Mouse (Mus musculus): ENCODE measurements at regions not wholly inside any gene's neighbourhood (a gene's known extent, or its start where the extent isn't known, plus 50 kb on each side); places are given as distances from the start of the nearest gene placed in this dataset.
A peak's percentile ranks its signal among the peaks of the same experiment; 100 is the strongest.

DNA sequence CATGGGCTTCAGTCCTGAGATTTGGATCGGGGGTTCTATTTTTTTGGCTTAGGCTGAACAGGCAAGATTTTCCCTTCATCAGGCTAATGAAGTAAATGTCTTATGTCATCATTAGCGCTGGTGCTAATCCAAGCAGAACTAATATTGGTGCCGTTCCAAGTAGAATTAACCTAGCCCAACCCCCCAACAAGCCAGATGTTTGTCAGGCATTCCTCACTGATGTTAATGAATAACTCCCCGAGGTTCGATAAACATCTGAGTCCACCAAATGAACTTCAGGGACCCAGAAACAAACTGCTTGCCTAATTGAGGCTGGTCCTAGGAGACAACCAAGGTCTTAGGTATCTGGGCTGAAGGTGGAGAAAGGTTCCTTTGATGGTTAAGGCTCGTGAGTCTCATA, 180.9 kb downstream of the Gm45692 start:
- 0 out of 2 replicates have a peak, but pooled peaks have one; percentile 36 for ATAC-seq
- 29% methylated on average over 6 of the region's 6 CpGs for WGBS
- no peak overlapping the region for H3K9ac ChIP-seq

DNA sequence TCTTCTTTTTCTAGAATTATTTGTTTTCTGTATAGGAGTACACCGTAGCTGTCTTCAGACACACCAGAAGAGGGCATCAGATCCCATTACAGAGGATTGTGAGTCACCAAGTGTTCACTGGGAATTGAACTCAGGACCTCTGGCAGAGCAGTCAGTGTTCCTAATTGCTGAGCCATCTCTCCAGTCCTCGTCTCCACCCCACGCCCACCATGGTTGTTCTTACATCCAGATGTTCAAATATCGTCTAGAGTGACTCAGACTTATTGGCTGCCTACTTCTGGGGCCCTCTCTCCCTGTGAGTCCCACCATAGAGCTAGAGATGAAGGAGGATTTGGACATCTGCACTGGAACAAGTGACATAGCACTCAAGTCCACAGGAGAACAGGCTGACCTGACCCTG, 182.6 kb downstream of the Gm45692 start:
- H3K27me3 ChIP-seq (replicated peaks) = no peaks in the 10 kb centered on the region
- no peaks in the 10 kb centered on the region for H3K9me3 ChIP-seq
- H3K9ac ChIP-seq = no peak overlapping the region
- no peaks in the 10 kb centered on the region for H3K36me3 ChIP-seq
- H3K4me1 ChIP-seq (replicated peaks) = 0 out of 2 replicates have a peak, but pooled peaks cover 2% of the 10 kb centered on the region
- H3K27ac ChIP-seq = no peak overlapping the region
- ATAC-seq = no peak
- no peak overlapping the region for H3K4me2 ChIP-seq (replicated peaks)
- H3K4me3 ChIP-seq (replicated peaks) = no peak overlapping the region
- WGBS = 85% methylated on average over 4 of the region's 4 CpGs

More for the DNA sequence above, 180.9 kb downstream of the Gm45692 start:
- Histone ChIP-seq H3K4me2 (replicated peaks) (no peak overlapping the region), H3K4me1 (replicated peaks) (0 out of 2 replicates have a peak, but pooled peaks cover 2% of the 10 kb centered on the region), H3K4me3 (replicated peaks) (no peak overlapping the region), H3K9me3 (no peaks in the 10 kb centered on the region), H3K36me3 (no peaks in the 10 kb centered on the region), H3K27me3 (replicated peaks) (no peaks in the 10 kb centered on the region), H3K27ac (no peak overlapping the region)

DNA sequence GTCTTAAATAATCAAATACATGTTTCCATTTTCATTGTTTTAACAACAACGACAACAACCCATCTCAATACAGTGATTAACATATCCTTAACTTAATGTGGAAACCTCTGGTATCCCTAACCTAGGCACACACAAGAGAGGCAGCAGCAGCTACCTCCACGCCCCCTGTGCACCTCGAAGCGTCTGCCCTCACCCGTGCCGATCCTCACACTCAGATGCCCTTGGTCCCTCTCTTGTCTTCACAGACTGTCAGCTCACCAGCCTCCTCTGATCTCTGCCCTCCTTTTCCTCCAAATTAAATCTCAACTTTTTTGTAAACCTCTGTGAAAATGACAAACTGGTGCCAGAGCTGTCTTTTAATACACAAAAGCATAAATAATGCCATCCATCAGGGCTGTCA, 185.2 kb downstream of the Gm45692 start:
- Histone ChIP-seq H3K4me3 (replicated peaks) (no peak overlapping the region), H3K36me3 (no peaks in the 10 kb centered on the region), H3K4me1 (replicated peaks) (peaks cover 12% of the 10 kb centered on the region), H3K4me2 (replicated peaks) (no peak overlapping the region), H3K27me3 (replicated peaks) (no peaks in the 10 kb centered on the region), H3K9me3 (no peaks in the 10 kb centered on the region), H3K27ac (no peak overlapping the region), H3K9ac (no peak overlapping the region)
- no peak for ATAC-seq
- WGBS = 61% methylated on average over 6 of the region's 6 CpGs

DNA sequence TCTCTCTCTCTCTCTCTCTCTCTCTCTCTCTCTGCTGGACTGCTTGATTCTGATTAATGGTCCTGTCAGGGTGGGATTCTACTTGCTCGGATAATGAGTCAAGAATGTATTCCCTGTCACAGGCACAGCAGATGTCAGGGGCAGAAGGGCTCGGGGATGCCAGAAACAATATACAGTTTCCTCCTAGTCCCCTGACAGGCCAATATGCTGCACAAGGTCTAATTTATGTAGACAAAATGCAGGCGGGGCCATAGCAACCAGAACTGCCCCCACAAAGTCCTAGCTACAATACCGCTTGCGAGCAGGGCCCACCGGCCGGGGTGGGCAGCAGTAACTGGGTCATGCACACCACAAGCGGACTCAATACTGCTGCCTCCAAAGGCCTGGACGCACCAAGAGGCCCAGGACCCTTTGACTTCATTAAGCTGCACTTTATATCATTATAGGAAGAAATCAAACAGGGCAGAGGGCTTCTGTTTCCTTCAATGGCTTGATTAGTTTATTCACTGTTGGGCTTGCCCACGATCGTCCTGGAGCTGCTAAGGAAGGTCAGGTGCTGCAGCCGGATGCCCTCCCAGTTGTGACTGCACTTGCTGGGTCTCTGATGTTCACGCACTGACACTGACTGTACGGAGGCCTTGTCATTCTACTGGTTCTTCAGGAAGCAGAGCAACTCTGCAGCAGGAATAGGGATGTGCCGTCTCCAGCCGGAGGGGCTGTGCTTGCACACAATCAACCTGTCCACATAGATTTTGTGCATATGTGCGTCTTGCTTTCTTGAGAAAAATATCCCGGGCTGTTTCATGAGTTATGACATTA, 185.9 kb downstream of the Gm45692 start:
- Histone ChIP-seq H3K9ac (no peak overlapping the region), H3K36me3 (no peaks in the 10 kb centered on the region), H3K9me3 (no peaks in the 10 kb centered on the region), H3K27me3 (replicated peaks) (no peaks in the 10 kb centered on the region), H3K4me2 (replicated peaks) (no peak overlapping the region), H3K4me1 (replicated peaks) (peaks cover 12% of the 10 kb centered on the region), H3K27ac (no peak overlapping the region), H3K4me3 (replicated peaks) (no peak overlapping the region)
- WGBS = 55% methylated on average over 18 of the region's 18 CpGs
- no peak for ATAC-seq

DNA sequence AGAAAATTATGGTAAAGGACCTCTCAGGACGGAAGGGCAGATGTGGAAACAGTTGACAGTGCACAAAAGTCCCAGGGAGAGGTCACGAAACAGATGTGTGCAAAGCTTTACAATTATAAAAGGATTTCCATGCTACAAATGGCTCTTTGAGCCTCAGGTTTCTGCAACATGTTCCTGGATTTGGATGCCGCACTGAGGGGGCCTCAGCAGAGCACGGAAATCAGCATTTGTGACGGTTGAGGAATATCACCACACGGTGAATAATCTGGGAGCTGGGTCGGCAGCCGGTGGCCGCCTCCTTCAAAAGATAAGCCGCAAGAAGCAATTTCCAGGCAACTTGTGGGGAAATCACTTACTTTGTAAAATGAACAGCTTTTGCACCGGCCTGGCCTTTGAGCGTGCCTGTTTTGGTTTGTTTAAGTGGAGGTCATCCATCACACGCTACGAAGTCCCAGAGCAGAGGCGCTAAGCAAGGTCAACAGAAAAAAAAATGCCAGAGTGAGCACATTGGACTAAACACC, 188.8 kb downstream of the Gm45692 start:
- no peaks in the 10 kb centered on the region for H3K9me3 ChIP-seq
- no peak for ATAC-seq
- whole genome bisulfite sequencing = 12% methylated on average over 15 of the region's 15 CpGs
- H3K4me1 ChIP-seq (replicated peaks) = peaks cover 12% of the 10 kb centered on the region
- no peak overlapping the region for H3K9ac ChIP-seq
- no peaks in the 10 kb centered on the region for H3K27me3 ChIP-seq (replicated peaks)
- no peak overlapping the region for H3K27ac ChIP-seq
- H3K36me3 ChIP-seq = no peaks in the 10 kb centered on the region
- H3K4me3 ChIP-seq (replicated peaks) = no peak overlapping the region
- H3K4me2 ChIP-seq (replicated peaks) = peak overlapping the region; percentile 31; the same call in 1 of the 2 replicates

DNA sequence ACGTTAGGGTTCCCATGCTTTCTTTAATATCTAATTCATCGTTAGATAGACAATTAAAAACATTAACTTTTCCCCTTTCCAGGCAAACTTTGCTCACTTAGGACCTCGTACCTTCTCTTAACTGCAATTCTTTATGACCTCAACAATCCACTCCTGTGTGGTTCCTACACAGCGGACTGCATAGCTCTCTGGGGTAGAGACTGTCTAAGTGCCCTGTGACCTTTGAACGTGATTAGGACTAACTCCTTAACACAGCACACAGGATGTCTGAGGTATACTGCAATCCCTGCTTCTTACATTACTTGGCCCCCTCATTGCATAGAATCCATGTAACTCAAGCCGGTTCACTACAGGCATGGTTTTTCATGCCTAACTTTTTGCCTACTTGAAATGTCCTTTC, 190.4 kb downstream of the Gm45692 start:
- Histone ChIP-seq H3K36me3 (no peaks in the 10 kb centered on the region), H3K27me3 (replicated peaks) (no peaks in the 10 kb centered on the region), H3K9me3 (no peaks in the 10 kb centered on the region), H3K9ac (no peak overlapping the region), H3K4me3 (replicated peaks) (no peak overlapping the region), H3K4me1 (replicated peaks) (peaks cover 12% of the 10 kb centered on the region), H3K4me2 (replicated peaks) (no peak overlapping the region), H3K27ac (no peak overlapping the region)
- 69% methylated on average over 6 of the region's 6 CpGs for WGBS
- ATAC-seq = peak; percentile 87

DNA sequence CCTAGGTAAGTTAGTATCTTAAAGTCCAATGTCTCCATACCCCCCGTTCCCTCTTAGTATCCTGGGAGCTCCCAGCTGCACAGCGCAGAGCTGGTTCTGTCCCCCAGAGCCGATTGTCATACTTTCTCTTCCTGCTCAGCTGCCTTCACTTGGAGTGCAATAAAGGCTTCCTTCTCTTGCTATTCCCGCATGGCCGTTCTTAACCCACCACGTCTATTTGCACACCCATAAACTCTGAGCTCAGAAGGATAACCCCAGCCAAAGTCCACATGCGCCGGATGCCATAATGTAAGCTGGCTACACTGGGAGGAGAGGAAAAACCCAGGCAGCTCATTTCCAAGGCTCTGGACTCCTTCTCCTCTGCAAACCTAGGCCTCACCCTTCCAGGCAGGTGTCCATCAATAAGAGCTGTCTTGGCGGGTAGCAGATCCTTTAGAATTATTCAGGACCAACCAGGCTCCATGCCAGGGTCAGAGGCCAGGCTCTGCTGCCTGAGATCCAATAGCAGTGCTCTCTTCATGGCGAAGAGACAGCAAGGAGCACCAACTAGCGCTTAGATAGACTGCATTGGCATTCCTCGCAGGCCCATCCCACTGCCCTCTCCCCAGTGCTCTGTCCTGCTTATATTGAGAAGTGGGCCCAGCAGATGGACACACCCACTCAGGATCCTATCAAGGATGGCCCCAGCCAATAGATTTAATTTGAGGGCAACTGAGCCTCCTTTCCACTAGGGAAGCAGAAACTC, 204.4 kb downstream of the Gm45692 start:
- ATAC-seq = peak; percentile 95
- Histone ChIP-seq H3K4me1 (replicated peaks) (no peaks in the 10 kb centered on the region), H3K4me2 (replicated peaks) (no peak overlapping the region), H3K27me3 (replicated peaks) (no peaks in the 10 kb centered on the region), H3K4me3 (replicated peaks) (no peak overlapping the region), H3K9ac (no peak overlapping the region), H3K9me3 (no peaks in the 10 kb centered on the region), H3K36me3 (no peaks in the 10 kb centered on the region), H3K27ac (peak overlapping the region; percentile 39; the same call in 1 of the 2 replicates)
- WGBS = 67% methylated on average over 12 of the region's 12 CpGs

DNA sequence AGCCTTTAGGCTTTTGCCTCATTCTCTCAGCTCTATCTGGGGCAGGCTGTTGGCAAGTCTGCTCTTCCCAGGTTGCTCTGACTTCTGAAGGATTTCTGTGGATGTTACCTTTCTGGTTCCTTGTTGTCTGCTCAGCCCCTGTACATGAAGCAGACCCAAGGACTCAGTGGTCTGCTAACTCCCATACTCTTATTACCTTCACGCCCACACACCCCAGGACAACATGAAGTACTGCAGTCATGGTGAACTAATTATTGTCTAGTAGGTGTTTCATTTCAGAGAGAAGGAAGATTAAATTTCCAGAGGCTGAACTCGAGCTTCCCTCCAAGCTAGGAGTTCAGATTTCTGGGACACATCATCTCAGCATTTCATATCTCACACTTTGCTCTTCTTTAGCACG, 205.3 kb downstream of the Gm45692 start:
- no peak overlapping the region for H3K4me3 ChIP-seq (replicated peaks)
- H3K9ac ChIP-seq = no peak overlapping the region
- H3K27me3 ChIP-seq (replicated peaks) = no peaks in the 10 kb centered on the region
- ATAC-seq = no peak
- 82% methylated on average over 3 of the region's 3 CpGs for WGBS
- no peaks in the 10 kb centered on the region for H3K4me1 ChIP-seq (replicated peaks)
- no peaks in the 10 kb centered on the region for H3K9me3 ChIP-seq
- H3K4me2 ChIP-seq (replicated peaks) = no peak overlapping the region
- no peaks in the 10 kb centered on the region for H3K36me3 ChIP-seq
- H3K27ac ChIP-seq = no peak overlapping the region

DNA sequence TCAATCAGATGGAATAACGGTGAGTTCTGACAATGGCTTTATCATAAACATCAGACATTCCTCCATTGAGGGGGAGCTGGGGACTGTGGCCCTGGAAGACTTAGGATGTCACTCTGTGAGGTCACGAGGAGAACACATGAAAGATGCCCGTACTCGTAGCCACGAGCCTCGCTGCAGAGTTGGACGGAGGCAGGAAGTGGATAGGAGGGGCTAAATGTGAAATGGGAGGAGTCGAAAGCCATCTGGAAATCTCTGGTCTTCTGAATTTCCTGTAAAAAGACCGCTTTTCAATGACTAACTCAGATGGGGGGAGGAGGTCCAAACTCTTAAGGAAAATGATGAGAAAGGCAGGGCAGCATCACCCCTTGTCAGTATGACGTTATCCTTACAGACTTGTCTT, 210.5 kb downstream of the Gm45692 start:
- H3K4me1 ChIP-seq (replicated peaks) = no peaks in the 10 kb centered on the region
- no peak overlapping the region for H3K27ac ChIP-seq
- 0 out of 2 replicates have a peak overlapping the region, but pooled peaks have one; percentile 7 for H3K4me3 ChIP-seq (replicated peaks)
- no peaks in the 10 kb centered on the region for H3K36me3 ChIP-seq
- H3K9ac ChIP-seq = no peak overlapping the region
- ATAC-seq = no peak
- H3K27me3 ChIP-seq (replicated peaks) = no peaks in the 10 kb centered on the region
- H3K9me3 ChIP-seq = no peaks in the 10 kb centered on the region
- 54% methylated on average over 10 of the region's 10 CpGs for WGBS
- H3K4me2 ChIP-seq (replicated peaks) = peak overlapping the region; percentile 45

DNA sequence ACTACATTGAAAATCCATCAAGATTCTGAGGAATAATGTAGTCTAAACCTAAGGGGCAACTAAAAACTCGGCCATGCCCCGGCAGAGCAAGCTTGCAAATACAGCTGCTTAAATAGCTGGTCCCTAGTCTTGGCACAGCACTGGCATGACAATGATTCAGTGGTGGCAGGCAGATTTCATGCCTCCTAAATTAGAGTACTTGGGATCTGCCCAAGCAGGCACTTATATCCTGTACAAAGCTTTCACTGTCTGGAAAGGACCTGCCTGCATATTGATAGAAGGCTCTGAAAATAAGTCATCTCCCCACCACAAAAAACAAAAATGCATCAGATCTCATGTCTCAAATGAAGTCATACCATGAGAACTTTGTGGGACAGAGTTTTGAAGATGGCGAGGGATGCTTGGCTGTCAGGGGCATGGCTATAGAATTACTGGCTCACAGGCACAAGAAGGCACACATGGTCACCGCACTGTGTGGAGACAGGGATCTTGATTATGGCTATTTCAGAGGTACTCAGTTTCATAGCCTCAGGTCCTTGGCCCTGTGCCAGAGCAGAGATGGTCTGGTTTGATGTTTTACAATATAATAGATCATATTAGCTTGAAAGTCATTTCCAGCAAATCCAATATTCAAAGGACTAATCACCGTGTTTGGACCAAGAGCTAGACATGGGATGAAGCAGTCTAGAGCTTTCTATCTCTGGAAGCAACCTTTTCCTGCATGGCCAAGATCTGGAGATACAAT, 217.7 kb downstream of the Gm45692 start:
- no peak overlapping the region for H3K9ac ChIP-seq
- H3K4me1 ChIP-seq (replicated peaks) = no peaks in the 10 kb centered on the region
- no peaks in the 10 kb centered on the region for H3K27me3 ChIP-seq (replicated peaks)
- H3K4me3 ChIP-seq (replicated peaks) = no peak overlapping the region
- WGBS = 88% methylated on average over 5 of the region's 5 CpGs
- H3K4me2 ChIP-seq (replicated peaks) = no peak overlapping the region
- H3K36me3 ChIP-seq = no peaks in the 10 kb centered on the region
- ATAC-seq = no peak
- no peaks in the 10 kb centered on the region for H3K9me3 ChIP-seq
- H3K27ac ChIP-seq = no peak overlapping the region

DNA sequence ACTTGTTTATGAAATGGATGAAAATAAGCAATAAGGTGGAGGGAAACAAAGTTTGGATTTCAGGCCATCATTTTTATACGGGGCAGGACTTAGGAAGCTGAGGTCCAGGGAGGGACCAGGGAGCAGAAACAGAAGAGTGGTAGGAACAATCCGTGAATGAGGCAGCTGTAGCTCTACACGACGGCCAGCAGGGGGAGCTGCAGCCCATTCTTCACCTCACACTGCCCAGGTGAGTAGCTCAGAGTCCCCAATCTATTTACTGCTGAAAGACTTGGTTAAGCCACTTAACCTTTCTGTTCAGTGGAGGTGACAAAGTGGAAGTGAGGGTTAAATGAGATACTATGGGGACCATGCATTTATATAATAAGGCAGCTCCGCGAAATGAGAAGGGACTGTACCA, 225.7 kb downstream of the Gm45692 start:
- no peaks in the 10 kb centered on the region for H3K4me1 ChIP-seq (replicated peaks)
- H3K27ac ChIP-seq = no peak overlapping the region
- H3K4me2 ChIP-seq (replicated peaks) = no peak overlapping the region
- no peaks in the 10 kb centered on the region for H3K27me3 ChIP-seq (replicated peaks)
- H3K9me3 ChIP-seq = no peaks in the 10 kb centered on the region
- H3K4me3 ChIP-seq (replicated peaks) = no peak overlapping the region
- ATAC-seq = peak; percentile 53; the same call in 1 of the 2 replicates
- no peaks in the 10 kb centered on the region for H3K36me3 ChIP-seq
- WGBS = 29% methylated on average over 6 of the region's 6 CpGs
- H3K9ac ChIP-seq = no peak overlapping the region

DNA sequence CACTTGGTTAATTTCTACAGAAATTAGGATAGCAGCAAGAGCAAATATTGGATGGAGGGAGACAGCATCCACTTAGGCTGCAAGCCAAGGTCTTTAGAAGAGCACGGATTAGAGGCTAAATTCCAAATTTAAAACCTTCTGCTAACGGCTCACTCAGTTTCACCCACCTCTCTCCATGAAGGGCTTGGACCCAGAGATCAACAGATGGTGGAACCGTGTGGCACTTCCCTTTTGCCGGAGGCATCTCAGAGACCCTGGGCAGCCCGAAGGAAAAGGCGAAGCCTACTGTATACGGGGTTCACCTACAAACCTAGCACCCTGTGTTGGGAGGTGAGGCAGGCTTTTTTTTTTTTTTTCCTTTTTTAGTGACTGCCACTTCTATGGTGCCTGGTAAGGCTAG, 229.9 kb downstream of the Gm45692 start:
- no peak overlapping the region for H3K9ac ChIP-seq
- H3K4me3 ChIP-seq (replicated peaks) = no peak overlapping the region
- H3K9me3 ChIP-seq = no peaks in the 10 kb centered on the region
- no peak overlapping the region for H3K4me2 ChIP-seq (replicated peaks)
- no peak overlapping the region for H3K27ac ChIP-seq
- 78% methylated on average over 7 of the region's 7 CpGs for WGBS
- H3K4me1 ChIP-seq (replicated peaks) = 0 out of 2 replicates have a peak, but pooled peaks cover 9% of the 10 kb centered on the region
- H3K36me3 ChIP-seq = no peaks in the 10 kb centered on the region
- no peak for ATAC-seq
- H3K27me3 ChIP-seq (replicated peaks) = no peaks in the 10 kb centered on the region
